Mouse (Mus musculus) lung, embryonic 15.5 days (tissue): Measurements from ENCODE around the gene Prss30. TPM values are rescaled to one million over a fixed set of nuclear protein-coding genes. Genes with fewer than 3 reads are reported as not detected.
A peak's percentile ranks its signal among the peaks of the same experiment; 100 is the strongest.

Source experiments
- ATAC-seq: fragments of 200-750 bp; cut with Nextera tagmentation; 2 replicates; pipeline ENCODE4 v1.8.0; 2017; ENCODE audit warnings: moderate number of reproducible peaks, borderline replicate concordance; ENCODE audit not compliant: low FRiP score, low TSS enrichment; ENCODE audit errors: extremely low read depth
- H3K27ac ChIP-seq: fragments of 300-500 bp; sonication (generic); 2 replicates; pipeline ENCODE4 v1.5.1; 2015; ENCODE audit warnings: moderate library complexity, mild to moderate bottlenecking, inconsistent platforms
- H3K27me3 ChIP-seq: fragments of 300-500 bp; sonication (generic); 2 replicates; pipeline ENCODE4 v1.6.1; 2015; ENCODE audit warnings: inconsistent platforms
- H3K36me3 ChIP-seq: fragments of 300-500 bp; sonication (generic); 2 replicates; pipeline ENCODE4 v1.6.1; 2015; ENCODE audit warnings: inconsistent platforms
- H3K4me1 ChIP-seq: fragments of 300-500 bp; sonication (generic); 2 replicates; pipeline ENCODE4 v1.6.1; 2015; ENCODE audit warnings: inconsistent platforms
- H3K4me2 ChIP-seq: fragments of 300-500 bp; sonication (generic); 2 replicates; pipeline ENCODE4 v1.6.1; 2015; ENCODE audit warnings: inconsistent platforms, mild to moderate bottlenecking, moderate library complexity
- H3K4me3 ChIP-seq: fragments of 300-500 bp; sonication (generic); 2 replicates; pipeline ENCODE4 v1.5.1; 2015; ENCODE audit warnings: mild to moderate bottlenecking, inconsistent platforms
- H3K9ac ChIP-seq: fragments of 300-500 bp; sonication (generic); 2 replicates; pipeline ENCODE4 v1.6.1; 2015; ENCODE audit warnings: inconsistent platforms
- H3K9me3 ChIP-seq: fragments of 300-500 bp; sonication (generic); 2 replicates; pipeline ENCODE4 v1.6.1; 2016; ENCODE audit warnings: inconsistent platforms
- WGBS: fragments of 180-500 bp; shearing (Covaris S2); methylation state at CpG from one replicate; pipeline ENCODE4 v1.1.7; 2015; 5-methylcytosine and 5-hydroxymethylcytosine counted together
- polyA plus RNA-seq: library from polyadenylated mRNA; unstranded; fragments of >200 nt; fragmentation: Nextera tagmentation; extraction: Ambion mirVana; gene quantifications from 2 replicates; pipeline ENCODE4 v1.2.1, GENCODE M21; 2015

Prss30 gene
- polyA plus RNA-seq = 0.10 and 0.20 TPM in 2 replicates

DNA sequence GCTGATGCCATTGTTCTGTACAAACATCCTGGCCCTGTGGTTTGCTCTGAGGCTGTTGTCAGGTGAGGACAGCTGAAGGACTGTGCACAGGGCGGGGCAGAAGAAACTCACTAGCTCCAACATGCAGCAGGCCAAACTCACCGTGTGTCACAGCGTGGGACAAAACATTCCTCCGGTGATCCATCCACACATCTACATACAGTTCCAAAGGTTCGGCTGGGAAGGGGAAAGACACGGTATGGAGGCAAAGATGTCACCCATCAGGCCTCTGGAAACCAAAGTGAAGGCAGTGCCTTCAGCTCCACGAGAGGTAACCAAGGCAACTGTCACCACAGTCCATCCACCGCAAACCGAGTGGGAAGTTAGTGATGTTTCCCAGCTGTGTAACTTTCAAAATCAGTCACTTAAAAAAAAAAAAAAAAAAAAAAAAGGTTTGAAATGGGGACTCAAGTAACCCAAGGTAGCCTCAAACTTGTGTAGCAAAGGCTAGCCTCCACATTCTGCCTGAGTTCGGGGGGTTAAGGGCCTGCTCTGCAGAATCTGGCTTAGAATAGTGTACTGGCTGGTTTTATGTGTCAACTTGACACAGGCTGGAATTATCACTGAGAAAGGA, at the start of gene Prss30:
TSS of gene Prss30 (minus strand) at position 270 of the 613 bp plus-strand sequence.
- Histone ChIP-seq H3K27ac (no peak within 1 kb of the TSS), H3K4me1 (no peaks in the 10 kb centered on the region), H3K4me2 (no peak within 1 kb of the TSS), H3K4me3 (no peak within 1 kb of the TSS), H3K9ac (no peak within 1 kb of the TSS), H3K27me3 (no peaks in the 10 kb centered on the region), H3K36me3 (no peaks in the 10 kb centered on the region), H3K9me3 (no peaks in the 10 kb centered on the region)
- whole genome bisulfite sequencing = 51% methylated on average over 10 of the region's 10 CpGs
- no peak for ATAC-seq

DNA sequence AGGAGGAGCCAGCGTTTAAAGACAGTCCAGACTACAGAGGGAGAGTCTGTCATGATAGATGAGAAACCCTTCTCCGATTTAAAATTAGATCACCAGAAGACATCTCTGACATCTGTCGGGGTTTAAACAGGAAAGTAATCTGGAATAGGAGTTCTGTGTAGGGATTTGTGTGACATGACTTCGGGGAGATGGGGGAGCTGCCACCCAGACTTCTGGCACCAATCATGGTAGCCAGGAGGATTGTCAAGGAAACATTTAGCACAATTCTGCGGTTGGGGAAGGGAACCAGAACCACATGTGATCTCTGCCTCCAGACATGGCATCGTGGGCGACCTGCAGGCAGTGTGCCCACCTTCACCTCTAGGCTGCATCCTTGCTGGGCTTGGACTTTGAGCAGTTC, 49.1 kb upstream of the Prss30 start:
- no peak overlapping the region for H3K27ac ChIP-seq
- no peak overlapping the region for H3K4me3 ChIP-seq
- H3K36me3 ChIP-seq = no peaks in the 10 kb centered on the region
- ATAC-seq = no peak
- no peaks in the 10 kb centered on the region for H3K4me1 ChIP-seq
- H3K27me3 ChIP-seq = no peaks in the 10 kb centered on the region
- WGBS = 73% methylated on average over 7 of the region's 7 CpGs
- H3K4me2 ChIP-seq = no peak overlapping the region
- H3K9ac ChIP-seq = no peak overlapping the region
- no peaks in the 10 kb centered on the region for H3K9me3 ChIP-seq

DNA sequence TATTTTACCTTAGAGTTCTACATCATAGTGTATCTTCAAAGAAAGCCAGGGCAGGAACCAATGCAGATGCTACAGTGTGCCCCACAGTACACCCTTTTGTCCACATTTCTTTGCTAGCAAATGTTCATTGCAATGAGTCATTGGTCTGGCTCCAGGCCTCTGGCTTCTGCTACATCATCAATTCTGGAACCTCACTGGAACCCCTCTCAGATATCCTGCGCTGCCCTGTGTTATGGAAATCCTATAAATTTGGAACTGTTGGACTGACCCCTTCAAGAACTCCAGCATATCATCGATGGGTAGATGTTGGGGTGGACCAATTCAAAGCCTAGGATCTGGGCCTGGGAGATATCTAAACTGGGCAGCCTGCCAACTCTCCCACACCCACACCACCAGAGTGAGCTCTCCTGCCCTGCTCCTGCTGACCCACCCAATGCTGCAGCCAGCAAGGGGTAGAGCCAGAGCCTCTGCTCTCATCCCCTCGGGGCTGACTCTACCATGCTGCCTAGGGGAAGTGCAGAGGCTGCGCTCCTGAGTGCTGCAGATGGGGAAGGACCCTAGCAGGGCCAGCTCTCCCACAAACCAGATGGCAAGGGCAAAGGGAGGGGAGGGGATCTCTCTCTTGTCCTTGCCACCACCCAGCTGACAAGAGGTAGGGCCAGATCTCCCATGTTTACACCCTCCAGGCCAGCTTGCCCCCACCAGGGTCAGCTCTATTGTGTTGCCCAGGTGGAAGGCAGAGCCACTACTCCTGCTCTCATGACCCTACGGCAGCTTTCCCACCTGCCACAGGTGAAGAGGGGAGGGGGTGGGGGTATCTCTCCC, 41.2 kb upstream of the Prss30 start:
- ATAC-seq = peak; percentile 67
- no peaks in the 10 kb centered on the region for H3K9me3 ChIP-seq
- peak overlapping the region; percentile 86 for H3K27ac ChIP-seq
- no peak overlapping the region for H3K9ac ChIP-seq
- H3K4me2 ChIP-seq = no peak overlapping the region
- no peaks in the 10 kb centered on the region for H3K36me3 ChIP-seq
- 35% methylated on average over 5 of the region's 5 CpGs for WGBS
- H3K4me3 ChIP-seq = no peak overlapping the region
- H3K27me3 ChIP-seq = no peaks in the 10 kb centered on the region
- H3K4me1 ChIP-seq = peaks cover 21% of the 10 kb centered on the region

DNA sequence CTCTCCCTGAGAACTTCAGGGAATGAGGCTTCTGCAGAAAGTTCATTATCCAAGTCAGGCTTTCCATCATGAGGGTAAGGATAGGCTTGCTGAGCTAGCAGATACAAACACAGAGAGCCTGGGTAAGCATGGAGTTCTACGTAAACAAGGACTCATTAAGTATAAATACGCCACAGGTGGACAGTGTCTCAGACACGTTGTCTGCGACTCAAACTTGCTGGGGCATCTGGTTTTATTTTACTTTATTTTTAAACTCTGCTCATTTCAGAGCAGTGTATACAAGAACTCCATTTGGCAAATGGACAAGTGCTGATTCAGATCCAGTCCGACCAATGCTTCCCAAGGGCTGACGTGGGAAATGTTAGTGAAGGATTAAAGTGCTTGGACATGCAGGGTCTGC, 40.3 kb upstream of the Prss30 start:
- H3K9me3 ChIP-seq = no peaks in the 10 kb centered on the region
- no peaks in the 10 kb centered on the region for H3K36me3 ChIP-seq
- H3K4me1 ChIP-seq = peaks cover 21% of the 10 kb centered on the region
- WGBS = 22% methylated on average over 6 of the region's 6 CpGs
- no peaks in the 10 kb centered on the region for H3K27me3 ChIP-seq
- H3K9ac ChIP-seq = no peak overlapping the region
- no peak overlapping the region for H3K4me3 ChIP-seq
- H3K27ac ChIP-seq = peak overlapping the region; percentile 86
- ATAC-seq = peak; percentile 89
- no peak overlapping the region; the same call in 1 of the 2 replicates for H3K4me2 ChIP-seq

DNA sequence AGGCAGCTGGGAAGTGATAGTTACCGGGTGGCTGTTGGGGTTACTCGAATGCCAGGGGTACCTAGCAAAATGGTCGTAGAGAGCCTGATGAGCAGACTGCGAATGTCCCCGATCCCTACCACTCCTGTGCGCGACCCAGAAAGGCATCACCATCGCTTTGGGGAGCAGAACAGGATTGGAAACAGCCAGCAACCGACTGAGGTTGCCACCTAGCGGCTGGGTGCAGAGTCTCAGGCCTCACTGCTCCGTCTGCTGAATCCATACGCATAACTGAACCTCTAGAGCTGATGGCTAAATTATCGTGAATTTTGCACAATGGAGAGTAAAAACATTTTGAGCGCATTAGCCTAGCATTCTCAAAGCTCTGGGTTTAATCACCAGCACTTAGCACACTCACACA, 35.4 kb upstream of the Prss30 start:
- H3K4me3 ChIP-seq = no peak overlapping the region
- no peaks in the 10 kb centered on the region for H3K9me3 ChIP-seq
- no peak for ATAC-seq
- no peaks in the 10 kb centered on the region for H3K36me3 ChIP-seq
- peaks cover 7% of the 10 kb centered on the region; the same call in 1 of the 2 replicates for H3K4me1 ChIP-seq
- no peaks in the 10 kb centered on the region for H3K27me3 ChIP-seq
- no peak overlapping the region for H3K9ac ChIP-seq
- 33% methylated on average over 14 of the region's 14 CpGs for WGBS
- no peak overlapping the region for H3K4me2 ChIP-seq
- no peak overlapping the region for H3K27ac ChIP-seq

DNA sequence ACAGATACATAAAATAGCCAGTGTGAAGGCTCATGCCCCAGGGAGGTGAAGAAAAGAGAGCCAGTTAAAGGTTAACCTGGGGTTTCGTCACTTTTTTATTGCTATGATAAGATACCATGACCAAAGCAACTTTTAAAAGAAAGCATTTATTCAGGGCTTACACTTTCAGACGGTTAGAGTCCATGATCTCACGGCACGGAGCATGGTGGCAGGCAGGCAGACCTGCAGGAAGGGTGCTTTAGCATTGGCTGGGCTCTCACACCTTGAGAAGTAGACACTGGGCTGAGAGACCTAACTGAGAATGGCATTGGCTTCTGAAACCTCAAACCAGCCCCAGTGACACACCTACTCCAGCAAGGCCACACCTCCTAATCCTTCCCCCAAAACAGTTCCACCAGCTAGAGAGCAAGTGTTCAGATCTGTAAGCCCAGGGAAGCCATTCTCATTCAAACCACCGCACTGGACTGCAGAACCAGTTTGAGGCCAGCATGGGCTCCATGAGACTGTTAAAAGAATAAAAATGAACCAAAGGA, 34.1 kb upstream of the Prss30 start:
- no peaks in the 10 kb centered on the region for H3K4me1 ChIP-seq
- no peak overlapping the region for H3K4me2 ChIP-seq
- H3K9me3 ChIP-seq = no peaks in the 10 kb centered on the region
- no peaks in the 10 kb centered on the region for H3K27me3 ChIP-seq
- H3K9ac ChIP-seq = no peak overlapping the region
- H3K4me3 ChIP-seq = no peak overlapping the region
- ATAC-seq = no peak
- WGBS = 70% methylated on average over 5 of the region's 5 CpGs
- H3K36me3 ChIP-seq = no peaks in the 10 kb centered on the region
- no peak overlapping the region for H3K27ac ChIP-seq

DNA sequence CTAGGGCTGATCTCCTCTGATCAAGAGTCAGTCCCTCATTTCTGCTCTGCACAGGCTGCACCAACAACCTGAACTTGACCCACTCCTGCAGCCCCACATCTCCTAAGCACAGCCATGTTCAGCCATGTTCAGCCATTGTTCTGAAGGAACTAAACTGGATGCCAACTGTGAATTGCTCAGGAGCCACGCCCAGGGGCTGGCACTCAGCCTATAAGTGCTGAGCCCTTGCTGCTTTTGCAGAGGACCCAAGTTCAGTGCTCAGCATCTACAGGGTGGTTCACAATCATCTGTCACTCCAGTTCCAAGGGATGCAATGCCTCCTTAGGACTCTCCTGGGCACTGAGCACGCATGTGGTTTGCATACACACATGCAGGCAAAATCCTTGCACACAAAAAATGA, 32.6 kb upstream of the Prss30 start:
- Histone ChIP-seq H3K27ac (no peak overlapping the region), H3K9me3 (no peaks in the 10 kb centered on the region), H3K27me3 (no peaks in the 10 kb centered on the region), H3K4me3 (no peak overlapping the region), H3K36me3 (no peaks in the 10 kb centered on the region), H3K9ac (no peak overlapping the region), H3K4me1 (no peaks in the 10 kb centered on the region), H3K4me2 (no peak overlapping the region)
- 78% methylated on average over 2 of the region's 2 CpGs for WGBS
- no peak for ATAC-seq

DNA sequence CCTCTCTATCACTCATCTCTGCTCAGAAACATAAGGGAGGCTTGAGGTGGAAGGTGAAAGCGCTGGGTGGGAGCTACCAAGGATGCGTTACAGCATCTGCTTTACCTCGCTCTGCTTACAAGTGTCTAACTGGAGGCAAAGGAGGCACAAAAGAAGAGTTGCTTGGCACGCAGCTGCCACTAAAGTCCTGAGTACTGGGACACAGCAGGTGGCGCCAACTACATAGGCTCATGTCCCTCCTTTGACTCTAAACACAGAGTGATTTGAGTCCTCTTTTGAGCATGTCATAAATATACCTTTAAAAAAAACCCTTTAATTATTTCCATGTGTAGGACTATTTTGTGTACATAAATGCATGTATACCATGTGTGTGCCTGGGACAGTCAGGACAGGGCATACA, 29.3 kb upstream of the Prss30 start:
- WGBS = 57% methylated on average over 5 of the region's 5 CpGs
- Histone ChIP-seq H3K9me3 (no peaks in the 10 kb centered on the region), H3K4me2 (no peak overlapping the region), H3K4me1 (no peaks in the 10 kb centered on the region), H3K36me3 (no peaks in the 10 kb centered on the region), H3K4me3 (no peak overlapping the region), H3K9ac (no peak overlapping the region), H3K27ac (no peak overlapping the region), H3K27me3 (no peaks in the 10 kb centered on the region)
- no peak for ATAC-seq

DNA sequence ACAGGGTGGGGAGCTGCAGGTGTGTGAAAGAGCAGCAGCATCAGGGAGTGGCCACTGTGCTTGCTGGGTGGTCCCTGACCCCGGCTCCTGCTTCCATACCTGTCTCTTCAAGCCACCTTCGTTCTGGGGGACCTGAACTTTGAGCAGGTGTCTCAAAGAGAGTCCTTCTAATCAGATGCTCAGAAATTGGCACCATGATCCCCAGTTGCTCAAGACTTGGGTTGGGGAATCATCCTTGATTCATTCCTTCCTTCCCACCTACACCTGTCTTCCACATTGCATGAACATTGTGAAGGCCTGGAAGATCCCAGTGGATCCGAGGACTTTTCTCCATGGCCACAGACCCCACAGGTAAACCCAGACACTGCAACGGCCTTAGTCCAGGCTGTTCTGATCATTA, 27.7 kb upstream of the Prss30 start:
- no peak for ATAC-seq
- no peaks in the 10 kb centered on the region for H3K36me3 ChIP-seq
- no peak overlapping the region for H3K27ac ChIP-seq
- H3K9me3 ChIP-seq = no peaks in the 10 kb centered on the region
- WGBS = 66% methylated on average over 4 of the region's 4 CpGs
- no peak overlapping the region for H3K4me3 ChIP-seq
- no peak overlapping the region for H3K4me2 ChIP-seq
- no peaks in the 10 kb centered on the region for H3K27me3 ChIP-seq
- H3K4me1 ChIP-seq = no peaks in the 10 kb centered on the region
- no peak overlapping the region for H3K9ac ChIP-seq

DNA sequence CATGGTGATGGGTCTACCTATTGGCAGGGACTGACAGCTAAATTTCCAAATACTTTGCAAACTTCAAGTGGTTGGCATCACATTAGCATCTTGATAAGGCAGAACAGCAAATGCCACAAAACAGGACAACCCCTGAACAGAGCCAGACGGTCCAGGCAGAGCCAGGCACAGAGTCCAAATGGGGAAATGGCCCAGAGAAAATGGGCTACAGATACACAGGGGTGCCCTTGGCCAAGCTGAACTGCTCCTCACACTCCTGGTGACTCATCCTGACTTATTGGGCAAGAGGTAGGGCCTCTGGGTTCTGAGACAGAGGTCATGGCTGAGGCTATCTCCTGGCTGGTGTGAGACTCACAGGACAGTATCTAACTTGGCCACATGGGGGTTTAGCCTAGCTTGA, 27.0 kb upstream of the Prss30 start:
- Histone ChIP-seq H3K36me3 (no peaks in the 10 kb centered on the region), H3K4me2 (no peak overlapping the region), H3K9me3 (no peaks in the 10 kb centered on the region), H3K27ac (no peak overlapping the region), H3K4me3 (no peak overlapping the region), H3K4me1 (no peaks in the 10 kb centered on the region), H3K27me3 (no peaks in the 10 kb centered on the region), H3K9ac (no peak overlapping the region)
- no peak for ATAC-seq
- WGBS = 63% methylated on average over 1 of the region's 1 CpGs

DNA sequence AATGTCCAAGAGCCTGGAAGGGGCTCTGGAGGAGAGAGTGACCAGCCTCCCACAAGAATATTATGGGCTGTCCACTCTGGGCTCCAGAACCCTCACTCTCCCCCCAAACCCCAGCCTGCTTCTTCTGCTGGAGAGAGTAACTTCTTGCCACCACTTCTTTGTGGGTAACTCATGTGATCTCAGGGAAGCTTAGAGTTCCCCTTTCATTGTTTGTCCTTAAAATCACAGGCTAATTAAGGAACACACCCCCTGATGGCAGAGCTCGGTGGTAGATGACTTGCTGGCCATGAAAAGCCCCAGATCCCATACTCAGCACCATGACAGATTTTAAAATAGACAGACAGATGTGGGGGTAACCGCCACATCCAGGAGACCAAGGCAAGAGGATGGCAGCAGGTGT, 26.6 kb upstream of the Prss30 start:
- H3K9me3 ChIP-seq = no peaks in the 10 kb centered on the region
- no peaks in the 10 kb centered on the region for H3K27me3 ChIP-seq
- no peak overlapping the region for H3K9ac ChIP-seq
- WGBS = 48% methylated on average over 2 of the region's 2 CpGs
- no peaks in the 10 kb centered on the region for H3K4me1 ChIP-seq
- no peak for ATAC-seq
- no peak overlapping the region for H3K27ac ChIP-seq
- no peak overlapping the region for H3K4me2 ChIP-seq
- no peak overlapping the region for H3K4me3 ChIP-seq
- H3K36me3 ChIP-seq = no peaks in the 10 kb centered on the region

DNA sequence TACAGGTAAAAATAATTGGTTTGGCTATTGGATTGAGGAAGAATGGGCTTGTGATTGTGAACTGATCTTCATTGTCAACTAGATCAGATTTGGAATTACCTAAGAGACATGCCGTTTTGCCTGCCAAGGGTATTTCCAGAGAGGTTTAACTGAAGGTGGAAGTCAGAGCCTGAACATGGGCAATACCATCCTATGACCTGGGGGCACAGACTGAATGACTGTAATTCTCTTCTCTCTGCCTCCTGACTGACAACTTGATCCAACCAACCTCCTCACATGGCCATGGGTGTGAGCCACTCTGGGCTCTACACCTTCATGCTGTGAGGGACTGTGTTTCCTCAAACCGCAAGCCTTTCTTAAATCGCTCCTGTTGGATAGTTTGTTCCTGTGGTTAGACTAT, 24.7 kb upstream of the Prss30 start:
- Histone ChIP-seq H3K4me1 (no peaks in the 10 kb centered on the region), H3K27ac (no peak overlapping the region), H3K4me3 (no peak overlapping the region), H3K36me3 (no peaks in the 10 kb centered on the region), H3K9ac (no peak overlapping the region), H3K4me2 (no peak overlapping the region), H3K9me3 (no peaks in the 10 kb centered on the region), H3K27me3 (no peaks in the 10 kb centered on the region)
- WGBS = 95% methylated on average over 3 of the region's 3 CpGs
- ATAC-seq = no peak
